Mouse (Mus musculus): ENCODE data around the gene Slc16a5.
"Not testable (repeated sequence)": the region's sequence is repeated elsewhere in the genome, so short reads cannot be mapped to it uniquely, and the experiment has no call there.

Gene Slc16a5

GRCm38 (mm10) chr11:115464851-115465250, 2.6 kb downstream of the Slc16a5 start:
- Histone ChIP-seq H3K4me1 (replicated peaks; ENCODE audit: low read depth, low read length) (peaks cover 57% of the 10 kb centered on the region), H3K4me3 (replicated peaks; ENCODE audit: low read length) (no peak overlapping the region), H3K27me3 (ENCODE audit: insufficient read depth, low read length) (peaks cover 10% of the 10 kb centered on the region), H3K36me3 (ENCODE audit: insufficient read depth, low read length) (no peaks in the 10 kb centered on the region), H3K9me3 (ENCODE audit: low read length) (no peaks in the 10 kb centered on the region)
- no peak for TF ChIP-seq POU5F1 (IDR thresholded peaks at IDR 0.05; ENCODE audit: borderline replicate concordance, low read length)
- TF ChIP-seq NANOG (IDR thresholded peaks at IDR 0.05; ENCODE audit: borderline replicate concordance, low read length) = no peak
- no peak for TF ChIP-seq CTCF (conservative IDR thresholded peaks at IDR 0.05; ENCODE audit: low read length)

- H3K36me3 ChIP-seq (ENCODE audit: insufficient read depth, low read length) = no peaks in the 10 kb centered on the region
- no peak for TF ChIP-seq POU5F1 (IDR thresholded peaks at IDR 0.05; ENCODE audit: borderline replicate concordance, low read length)
- TF ChIP-seq NANOG (IDR thresholded peaks at IDR 0.05; ENCODE audit: borderline replicate concordance, low read length) = no peak
- no peak for TF ChIP-seq CTCF (conservative IDR thresholded peaks at IDR 0.05; ENCODE audit: low read length)
- no peak overlapping the region for H3K4me3 ChIP-seq (replicated peaks; ENCODE audit: low read length)
- H3K4me1 ChIP-seq (replicated peaks; ENCODE audit: low read depth, low read length) = peaks cover 53% of the 10 kb centered on the region
- H3K27me3 ChIP-seq (ENCODE audit: insufficient read depth, low read length) = peaks cover 10% of the 10 kb centered on the region
- no peaks in the 10 kb centered on the region for H3K9me3 ChIP-seq (ENCODE audit: low read length)
Measured at GRCm38 (mm10) chr11:115467217-115467618, 4.9 kb downstream of the Slc16a5 start.

- Histone ChIP-seq H3K4me1 (replicated peaks; ENCODE audit: low read depth, low read length) (peaks cover 69% of the 10 kb centered on the region), H3K27me3 (ENCODE audit: insufficient read depth, low read length) (no peaks in the 10 kb centered on the region), H3K36me3 (ENCODE audit: insufficient read depth, low read length) (0 out of 2 replicates have a peak, but pooled peaks cover 3% of the 10 kb centered on the region), H3K4me3 (replicated peaks; ENCODE audit: low read length) (peak overlapping the region; percentile 43), H3K9me3 (ENCODE audit: low read length) (no peaks in the 10 kb centered on the region)
- TF ChIP-seq POU5F1 (IDR thresholded peaks at IDR 0.05; ENCODE audit: borderline replicate concordance, low read length) (no peak), CTCF (conservative IDR thresholded peaks at IDR 0.05; ENCODE audit: low read length) (no peak), NANOG (IDR thresholded peaks at IDR 0.05; ENCODE audit: borderline replicate concordance, low read length) (no peak)
Measured at GRCm38 (mm10) chr11:115472183-115472582, 9.9 kb downstream of the Slc16a5 start.

- Histone ChIP-seq H3K27me3 (ENCODE audit: insufficient read depth, low read length) (no peaks in the 10 kb centered on the region), H3K9me3 (ENCODE audit: low read length) (no peaks in the 10 kb centered on the region)
Measured at GRCm38 (mm10) chr11:115473626-115474275, 11.5 kb downstream of the Slc16a5 start.

GRCm38 (mm10) chr11:115475025-115475757, 12.9 kb downstream of the Slc16a5 start, which contains the start of gene Armc7:
Armc7 (plus strand) TSS chr11:115475667.
- Histone ChIP-seq H3K9me3 (ENCODE audit: low read length) (no peaks in the 10 kb centered on the region), H3K27me3 (ENCODE audit: insufficient read depth, low read length) (no peaks in the 10 kb centered on the region), H3K4me3 (replicated peaks; ENCODE audit: low read length) (peak within 1 kb of the TSS; percentile 94), H3K36me3 (ENCODE audit: insufficient read depth, low read length) (peaks cover 15% of the 10 kb centered on the region), H3K4me1 (replicated peaks; ENCODE audit: low read depth, low read length) (peaks cover 59% of the 10 kb centered on the region)
- TF ChIP-seq CTCF (conservative IDR thresholded peaks at IDR 0.05; ENCODE audit: low read length) (no peak), NANOG (IDR thresholded peaks at IDR 0.05; ENCODE audit: borderline replicate concordance, low read length) (no peak), POU5F1 (IDR thresholded peaks at IDR 0.05; ENCODE audit: borderline replicate concordance, low read length) (no peak)

More at GRCm38 (mm10) chr11:115473626-115474275, 11.5 kb downstream of the Slc16a5 start:
- 0 out of 2 replicates have a peak, but pooled peaks cover 3% of the 10 kb centered on the region for H3K36me3 ChIP-seq (ENCODE audit: insufficient read depth, low read length)
- peak overlapping the region; percentile 54 for H3K4me3 ChIP-seq (replicated peaks; ENCODE audit: low read length)
- H3K4me1 ChIP-seq (replicated peaks; ENCODE audit: low read depth, low read length) = peaks cover 66% of the 10 kb centered on the region
- TF ChIP-seq NANOG (IDR thresholded peaks at IDR 0.05; ENCODE audit: borderline replicate concordance, low read length) = no peak
- peak; percentile 100 for TF ChIP-seq CTCF (conservative IDR thresholded peaks at IDR 0.05; ENCODE audit: low read length)
- TF ChIP-seq POU5F1 (IDR thresholded peaks at IDR 0.05; ENCODE audit: borderline replicate concordance, low read length) = no peak

- no peak for TF ChIP-seq POU5F1 (IDR thresholded peaks at IDR 0.05; ENCODE audit: borderline replicate concordance, low read length)
- TF ChIP-seq CTCF (conservative IDR thresholded peaks at IDR 0.05; ENCODE audit: low read length) = no peak
- no peak for TF ChIP-seq NANOG (IDR thresholded peaks at IDR 0.05; ENCODE audit: borderline replicate concordance, low read length)
Measured at GRCm38 (mm10) chr11:115475758-115476237, 13.5 kb downstream of the Slc16a5 start.

GRCm38 (mm10) chr11:115476630-115477029, 14.4 kb downstream of the Slc16a5 start:
- peaks cover 63% of the 10 kb centered on the region for H3K4me1 ChIP-seq (replicated peaks; ENCODE audit: low read depth, low read length)
- peak overlapping the region; percentile 94 for H3K4me3 ChIP-seq (replicated peaks; ENCODE audit: low read length)
- H3K9me3 ChIP-seq (ENCODE audit: low read length); H3K27me3 ChIP-seq (ENCODE audit: insufficient read depth, low read length): not testable (repeated sequence)
- H3K36me3 ChIP-seq (ENCODE audit: insufficient read depth, low read length) = peaks cover 19% of the 10 kb centered on the region

More at GRCm38 (mm10) chr11:115475758-115476237, 13.5 kb downstream of the Slc16a5 start:
- no peaks in the 10 kb centered on the region for H3K9me3 ChIP-seq (ENCODE audit: low read length)
- peaks cover 60% of the 10 kb centered on the region for H3K4me1 ChIP-seq (replicated peaks; ENCODE audit: low read depth, low read length)
- no peaks in the 10 kb centered on the region for H3K27me3 ChIP-seq (ENCODE audit: insufficient read depth, low read length)
- peak overlapping the region; percentile 94 for H3K4me3 ChIP-seq (replicated peaks; ENCODE audit: low read length)
- H3K36me3 ChIP-seq (ENCODE audit: insufficient read depth, low read length) = peaks cover 16% of the 10 kb centered on the region

- H3K36me3 ChIP-seq (ENCODE audit: insufficient read depth, low read length) = peaks cover 24% of the 10 kb centered on the region
- not testable (repeated sequence) for H3K9me3 ChIP-seq (ENCODE audit: low read length); H3K4me3 ChIP-seq (replicated peaks; ENCODE audit: low read length); H3K27me3 ChIP-seq (ENCODE audit: insufficient read depth, low read length)
- peaks cover 57% of the 10 kb centered on the region for H3K4me1 ChIP-seq (replicated peaks; ENCODE audit: low read depth, low read length)
Measured at GRCm38 (mm10) chr11:115477388-115477787, 15.1 kb downstream of the Slc16a5 start.

Measured in E14TG2a.4 (cell line).